Mouse (Mus musculus): ENCODE measurements around the gene Cdc42bpb.

Gene Cdc42bpb

GRCm38 (mm10) chr12:111377376-111377973 lies at the start of gene Cdc42bpb:
Gene Cdc42bpb (minus strand): TSS chr12:111377718.
- no peak for DNase-seq (ENCODE audit: low spot score in 2 of 2)

- DNase-seq (ENCODE audit: low spot score in 2 of 2) = peak; percentile 74 to 94
Observed at GRCm38 (mm10) chr12:111425789-111426460, 48.4 kb upstream of the Cdc42bpb start.

DNA sequence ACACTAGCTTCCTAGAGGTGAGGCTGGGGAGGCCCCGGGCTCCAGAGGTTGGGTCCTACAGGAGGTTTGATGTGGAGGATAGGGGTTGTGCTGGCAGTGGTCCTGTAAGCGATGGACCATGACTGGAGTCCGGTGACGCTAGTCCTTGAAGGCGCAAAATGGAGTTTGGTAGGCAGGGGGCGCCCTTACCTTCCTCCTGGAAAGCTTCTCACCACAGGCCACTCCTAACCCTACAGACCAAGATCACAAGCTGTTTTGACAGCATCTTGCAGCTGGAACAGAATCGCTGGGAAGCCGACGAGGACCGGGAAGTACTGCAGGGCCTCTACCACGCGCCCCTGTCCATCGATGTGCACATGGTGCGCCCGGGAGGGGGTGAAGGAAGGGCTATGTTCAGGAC lies 47.7 kb upstream of the Cdc42bpb start:
- DNase-seq (ENCODE audit: low spot score in 2 of 2) = peak; percentile 24 to 67

- no peak for DNase-seq (ENCODE audit: low spot score in 2 of 2)
Observed at GRCm38 (mm10) chr12:111424547-111424946, 47.0 kb upstream of the Cdc42bpb start.

DNA sequence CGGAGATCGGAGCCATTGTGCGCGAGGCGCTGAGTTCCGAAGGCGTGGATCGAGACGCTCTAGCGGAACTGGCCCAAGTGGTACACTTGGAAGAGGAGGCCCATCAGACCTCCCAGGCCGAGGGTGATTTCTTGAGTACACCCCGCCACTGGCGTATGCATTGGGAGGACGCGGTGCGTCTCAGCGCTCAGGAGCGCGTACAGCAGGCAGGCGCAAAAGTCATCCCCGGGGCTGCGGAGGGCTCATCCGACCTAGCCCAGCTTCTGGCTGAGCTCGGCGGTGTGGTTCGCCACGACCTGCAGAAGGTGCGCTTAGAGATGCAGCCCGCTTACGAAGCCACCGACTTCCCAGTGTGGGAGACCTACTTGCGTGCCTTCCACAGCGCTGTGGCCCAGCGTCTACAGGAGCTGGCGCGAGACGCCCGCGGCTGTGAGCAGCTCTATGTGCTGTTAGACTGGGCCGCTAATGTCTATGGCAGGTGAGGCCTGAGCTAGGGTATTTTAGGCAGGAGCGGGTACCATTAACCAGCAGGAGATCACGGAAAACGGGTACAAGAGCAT lies 46.1 kb upstream of the Cdc42bpb start:
- no peak for DNase-seq (ENCODE audit: low spot score in 2 of 2)

- no peak for DNase-seq (ENCODE audit: low spot score in 2 of 2)
Observed at GRCm38 (mm10) chr12:111422852-111423251, 45.3 kb upstream of the Cdc42bpb start.

GRCm38 (mm10) chr12:111420946-111421709 lies 43.6 kb upstream of the Cdc42bpb start:
- no peak for DNase-seq (ENCODE audit: low spot score in 2 of 2)

DNA sequence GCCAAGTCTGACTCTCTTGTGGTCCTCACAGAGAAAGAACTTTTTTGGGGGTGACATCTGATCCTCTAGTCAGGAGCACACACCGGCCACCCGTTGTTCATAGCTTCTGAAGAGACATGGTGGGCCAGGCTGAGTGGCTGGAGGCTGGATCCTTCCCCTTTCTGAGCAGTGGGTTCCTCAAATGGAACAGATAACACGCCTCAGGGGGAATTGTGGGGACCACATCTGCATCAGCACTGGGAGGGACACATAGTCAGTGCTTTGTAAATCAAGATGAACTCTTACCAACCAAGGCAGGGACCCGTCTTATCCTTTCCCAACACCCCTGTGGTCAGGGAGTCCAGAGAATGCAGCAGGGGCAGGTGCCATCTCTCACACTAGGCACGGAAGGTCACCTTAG lies 42.4 kb upstream of the Cdc42bpb start:
- no peak for DNase-seq (ENCODE audit: low spot score in 2 of 2)

- DNase-seq (ENCODE audit: low spot score in 2 of 2) = no peak
Observed at GRCm38 (mm10) chr12:111416921-111417779, 39.6 kb upstream of the Cdc42bpb start, which contains the start of gene Exoc3l4. Gene Exoc3l4 (plus strand): TSS chr12:111417017.

GRCm38 (mm10) chr12:111413300-111413699 lies 35.8 kb upstream of the Cdc42bpb start:
- DNase-seq (ENCODE audit: low spot score in 2 of 2) = peak; percentile 41 to 81

DNA sequence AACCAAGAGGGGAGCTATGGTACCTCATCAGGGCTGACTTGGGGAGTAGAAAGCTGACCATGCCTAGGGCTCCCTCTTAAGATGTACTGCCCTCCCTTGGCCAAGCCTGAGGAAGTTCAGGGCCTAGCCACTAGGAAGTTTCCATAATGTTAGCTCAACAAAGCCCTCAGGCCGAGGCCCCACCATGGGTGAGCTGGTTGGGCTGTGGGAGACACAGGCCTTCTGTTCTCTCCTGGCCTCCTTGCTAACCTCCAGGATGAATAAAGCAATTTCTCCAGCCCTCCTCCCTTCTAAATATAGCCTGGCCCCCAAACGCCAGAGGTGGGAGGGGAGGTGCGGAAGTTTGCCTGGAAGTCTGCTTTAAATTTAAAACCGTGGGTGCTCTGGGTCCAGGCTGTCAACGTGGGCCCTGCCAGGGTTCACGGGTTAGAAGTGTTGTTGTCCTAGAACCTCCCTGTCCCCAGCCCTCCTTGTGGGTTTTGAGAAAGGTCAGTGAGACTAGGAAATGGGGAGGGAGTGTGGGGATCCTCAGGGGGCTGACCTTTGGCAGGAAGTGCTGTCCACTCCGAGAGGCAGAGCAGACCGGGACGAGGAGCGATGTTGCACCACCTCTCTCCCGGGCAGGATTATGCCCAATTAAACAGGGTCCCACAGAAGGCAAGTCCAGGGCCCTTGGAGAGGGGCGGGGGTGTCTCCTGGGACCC lies 35.2 kb upstream of the Cdc42bpb start:
- DNase-seq (ENCODE audit: low spot score in 2 of 2) = no peak

DNA sequence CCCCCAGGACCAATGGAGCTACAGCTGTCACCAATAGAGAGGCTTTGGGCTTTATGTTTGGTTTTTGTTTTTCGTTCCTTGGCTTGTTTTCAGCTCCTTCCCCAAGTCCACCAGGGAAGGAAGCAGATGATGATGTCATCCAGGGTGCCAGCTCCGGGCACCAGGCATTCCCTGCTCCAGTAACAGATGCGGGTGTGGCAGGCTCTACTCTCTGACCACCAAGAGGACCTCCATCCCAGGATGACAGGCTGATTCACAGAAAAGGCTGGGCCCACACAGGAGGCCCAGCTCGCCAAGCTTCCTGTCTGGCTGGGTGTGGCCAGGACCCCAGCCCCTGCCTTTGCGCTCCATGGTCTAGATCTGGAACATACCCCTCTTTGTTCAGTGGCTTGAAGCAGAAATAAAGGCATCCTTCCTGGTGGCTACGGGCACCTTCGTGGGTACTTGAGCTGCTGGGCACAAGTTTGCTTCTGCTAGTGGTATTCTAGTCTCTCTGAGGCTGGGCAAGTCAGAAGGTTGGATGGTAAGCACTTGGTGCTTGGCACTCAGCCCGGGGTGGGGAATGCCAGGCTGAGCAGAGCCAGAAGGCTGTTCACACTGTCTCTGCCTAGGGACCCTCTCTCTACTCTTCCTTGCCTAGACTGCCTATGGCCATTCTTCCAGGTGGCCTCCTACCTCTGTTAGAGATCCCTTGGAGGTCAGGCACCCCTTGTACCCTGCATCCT lies 34.3 kb upstream of the Cdc42bpb start:
- no peak for DNase-seq (ENCODE audit: low spot score in 2 of 2)

GRCm38 (mm10) chr12:111409583-111409982 lies 32.1 kb upstream of the Cdc42bpb start:
- DNase-seq (ENCODE audit: low spot score in 2 of 2) = no peak

DNA sequence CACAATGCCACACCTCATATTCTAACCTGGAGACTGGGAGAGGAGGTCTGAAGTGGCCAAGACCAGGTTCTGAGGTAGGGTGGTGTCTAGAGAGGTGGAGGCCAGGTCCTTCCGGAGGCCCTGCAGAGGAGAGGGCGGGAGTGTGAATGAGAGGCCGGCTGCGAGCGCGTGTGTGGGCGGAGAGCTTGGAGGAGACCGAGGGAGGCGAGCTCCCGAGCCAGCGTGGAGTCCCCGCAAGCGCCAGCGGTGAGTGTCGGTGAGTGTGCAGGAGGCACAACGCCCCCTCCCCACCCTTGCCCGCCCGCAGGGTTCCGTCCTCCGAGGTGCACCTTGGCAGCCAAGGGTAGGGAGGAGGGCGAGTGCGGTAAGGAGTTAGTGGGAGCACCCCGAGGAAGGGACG lies 29.1 kb upstream of the Cdc42bpb start, which contains the start of gene Lbhd2:
TSS of gene Lbhd2 (plus strand) at position 188 of the 400 bp plus-strand sequence.
- no peak for DNase-seq (ENCODE audit: low spot score in 2 of 2)

DNA sequence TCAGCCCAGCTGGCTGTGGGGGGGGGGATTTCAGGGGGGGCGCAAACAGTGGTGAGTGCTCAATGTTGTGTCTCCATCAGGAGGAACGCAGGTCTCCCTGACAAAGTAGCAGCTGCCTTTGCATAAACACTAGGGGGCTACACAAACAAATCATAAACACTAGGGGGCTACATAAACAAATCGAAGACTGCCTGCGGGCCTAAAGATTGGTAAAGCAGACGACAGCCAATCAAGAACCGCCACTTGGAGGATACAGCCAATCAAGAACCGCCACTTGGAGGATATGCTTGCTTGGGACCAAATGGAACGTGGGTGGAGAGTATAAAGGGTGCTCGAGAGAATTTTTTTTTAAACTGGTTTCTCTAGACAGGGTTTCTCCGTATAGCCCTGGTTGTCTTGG lies 27.4 kb upstream of the Cdc42bpb start:
- DNase-seq (ENCODE audit: low spot score in 2 of 2) = no peak

- peak in 1 of 2 experiments; percentile 66 for DNase-seq (ENCODE audit: low spot score in 2 of 2)
Observed at GRCm38 (mm10) chr12:111401454-111402184, 24.1 kb upstream of the Cdc42bpb start.

DNA sequence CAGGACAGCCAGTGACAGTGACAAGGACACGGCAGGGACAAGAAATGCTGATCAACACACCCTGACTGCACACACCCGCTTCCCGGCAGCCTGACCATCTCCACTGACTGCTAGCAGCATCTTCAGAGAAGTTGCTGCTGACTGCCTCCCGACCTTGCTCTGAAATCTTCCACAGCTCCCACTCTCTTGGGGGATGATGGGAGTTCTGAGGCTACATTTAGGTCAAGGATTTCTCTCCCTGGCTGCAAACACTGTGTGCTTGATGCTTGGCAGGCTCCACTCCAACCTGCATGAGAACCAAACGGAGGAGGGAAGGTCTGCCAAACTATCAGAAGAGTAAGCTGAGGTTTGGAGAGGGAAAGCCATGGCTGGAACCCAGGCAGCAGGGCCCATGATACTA lies 19.5 kb upstream of the Cdc42bpb start:
- no peak for DNase-seq (ENCODE audit: low spot score in 2 of 2)

- no peak for DNase-seq (ENCODE audit: low spot score in 2 of 2)
Observed at GRCm38 (mm10) chr12:111394008-111394407, 16.5 kb upstream of the Cdc42bpb start.

- no peak for DNase-seq (ENCODE audit: low spot score in 2 of 2)
Observed at GRCm38 (mm10) chr12:111387146-111387545, 9.6 kb upstream of the Cdc42bpb start.

Measured in thymus, postnatal 10 days (tissue).